Mouse (Mus musculus) neural tube, embryonic 11.5 days (tissue): ENCODE measurements at regions not wholly inside any gene's neighbourhood (a gene's known extent, or its start where the extent isn't known, plus 50 kb on each side); places are given as distances from the start of the nearest gene placed in this dataset.

ENCODE experiments used
- ATAC-seq: fragments of 200-750 bp; cut with Nextera tagmentation; 2 replicates; pipeline ENCODE4 v1.8.0; 2017; ENCODE audit warnings: moderate number of reproducible peaks, mild to moderate bottlenecking, moderate TSS enrichment, moderate library complexity; ENCODE audit not compliant: insufficient read depth, low FRiP score, low TSS enrichment
- DNase-seq: peaks from one replicate; pipeline ENCODE4 v3.0.0-alpha.2; 2015; ENCODE audit warnings: low spot score
- H3K27ac ChIP-seq: fragments of 300-500 bp; sonication (generic); 2 replicates; pipeline ENCODE4 v1.5.1; 2014; ENCODE audit warnings: low read depth, mild to moderate bottlenecking, low read length
- H3K27me3 ChIP-seq: fragments of 300-500 bp; sonication (generic); 2 replicates; pipeline ENCODE4 v1.6.1; 2014; ENCODE audit warnings: mild to moderate bottlenecking, low read length, mixed read lengths; ENCODE audit not compliant: control insufficient read depth, insufficient read depth
- H3K36me3 ChIP-seq: fragments of 300-500 bp; sonication (generic); 2 replicates; pipeline ENCODE4 v1.6.1; 2014; ENCODE audit warnings: mild to moderate bottlenecking, low read length, moderate library complexity, mixed read lengths; ENCODE audit not compliant: control insufficient read depth, insufficient read depth
- H3K4me1 ChIP-seq: fragments of 300-500 bp; sonication (generic); 2 replicates; pipeline ENCODE4 v1.6.1; 2014; ENCODE audit warnings: low read length, mixed read lengths; ENCODE audit not compliant: control insufficient read depth, insufficient read depth
- H3K4me2 ChIP-seq: fragments of 300-500 bp; sonication (generic); 2 replicates; pipeline ENCODE4 v1.6.1; 2014; ENCODE audit warnings: low read depth, mild to moderate bottlenecking, moderate library complexity
- H3K4me3 ChIP-seq: fragments of 300-500 bp; sonication (generic); 2 replicates; pipeline ENCODE4 v1.5.1; 2014; ENCODE audit warnings: low read depth, low read length
- H3K9ac ChIP-seq: fragments of 300-500 bp; sonication (generic); 2 replicates; pipeline ENCODE4 v1.6.1; 2014; ENCODE audit warnings: mild to moderate bottlenecking, low read length
- H3K9me3 ChIP-seq: fragments of 300-500 bp; sonication (generic); 2 replicates; pipeline ENCODE4 v1.6.1; 2016; ENCODE audit warnings: low read length; ENCODE audit not compliant: control insufficient read depth
- WGBS: fragments of 180-500 bp; shearing (Covaris S2); extraction: QIAGEN DNeasy Blood & Tissue Kit; methylation state at CpG from one replicate; pipeline ENCODE4 v1.1.7; 2014; 5-methylcytosine and 5-hydroxymethylcytosine counted together

- H3K9me3 ChIP-seq, result no peaks in the 10 kb centered on the region
- 57% methylated on average over 4 of the region's 4 CpGs for WGBS
- no peaks in the 10 kb centered on the region for H3K36me3 ChIP-seq
Measured at GRCm38 (mm10) chr7:117853716-117854115, 262.3 kb downstream of the Rps15a start.

GRCm38 (mm10) chr7:117852866-117853265, 263.1 kb downstream of the Rps15a start:
- Histone ChIP-seq H3K4me3 (no peak overlapping the region), H3K27me3 (no peaks in the 10 kb centered on the region), H3K9me3 (no peaks in the 10 kb centered on the region), H3K9ac (no peak overlapping the region), H3K36me3 (no peaks in the 10 kb centered on the region), H3K4me2 (no peak overlapping the region), H3K4me1 (peaks cover 12% of the 10 kb centered on the region; the same call in 1 of the 2 replicates), H3K27ac (no peak overlapping the region)
- no peak for DNase-seq
- 81% methylated on average over 2 of the region's 2 CpGs for WGBS
- no peak for ATAC-seq

More at GRCm38 (mm10) chr7:117853716-117854115, 262.3 kb downstream of the Rps15a start:
- Histone ChIP-seq H3K4me1 (peaks cover 12% of the 10 kb centered on the region; the same call in 1 of the 2 replicates), H3K4me3 (no peak overlapping the region), H3K9ac (no peak overlapping the region), H3K27me3 (no peaks in the 10 kb centered on the region), H3K27ac (no peak overlapping the region), H3K4me2 (no peak overlapping the region)
- ATAC-seq, result no peak
- DNase-seq, result no peak

- Histone ChIP-seq H3K9me3 (no peaks in the 10 kb centered on the region), H3K9ac (no peak overlapping the region), H3K4me1 (peaks cover 4% of the 10 kb centered on the region; the same call in 1 of the 2 replicates), H3K27ac (no peak overlapping the region), H3K27me3 (no peaks in the 10 kb centered on the region), H3K4me2 (no peak overlapping the region), H3K4me3 (no peak overlapping the region), H3K36me3 (no peaks in the 10 kb centered on the region)
- WGBS, result 95% methylated on average over 6 of the region's 6 CpGs
- ATAC-seq (no peak), DNase-seq (no peak)
Measured at GRCm38 (mm10) chr7:117850822-117851221, 265.2 kb downstream of the Rps15a start.

DNA sequence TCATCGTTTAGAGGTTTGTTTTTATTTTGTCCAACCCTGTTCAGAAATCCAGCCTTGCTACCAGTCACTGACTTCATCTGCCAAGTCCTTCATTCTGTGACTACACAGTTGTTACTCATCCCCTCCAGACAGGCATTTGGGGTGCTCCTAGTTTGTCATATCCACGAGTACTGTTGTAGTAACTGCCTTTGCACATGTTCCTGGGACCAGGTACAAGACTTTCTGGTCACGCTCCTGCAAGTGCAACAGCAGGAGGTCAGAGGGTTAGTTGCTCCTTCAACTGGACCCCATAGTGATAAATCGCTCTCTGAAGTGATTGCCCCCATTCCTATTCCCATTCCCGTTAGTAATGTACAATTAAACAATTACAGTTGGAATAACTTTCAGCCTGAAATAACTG, 269.9 kb downstream of the Rps15a start:
- no peak overlapping the region for H3K4me3 ChIP-seq
- no peaks in the 10 kb centered on the region for H3K36me3 ChIP-seq
- H3K27me3 ChIP-seq, result no peaks in the 10 kb centered on the region
- 0 out of 2 replicates have a peak, but pooled peaks cover 6% of the 10 kb centered on the region for H3K4me1 ChIP-seq
- DNase-seq, result no peak
- ATAC-seq, result no peak
- no peak overlapping the region for H3K9ac ChIP-seq
- H3K27ac ChIP-seq, result no peak overlapping the region
- no peaks in the 10 kb centered on the region for H3K9me3 ChIP-seq
- H3K4me2 ChIP-seq, result no peak overlapping the region
- WGBS, result 89% methylated on average over 5 of the region's 5 CpGs

DNA sequence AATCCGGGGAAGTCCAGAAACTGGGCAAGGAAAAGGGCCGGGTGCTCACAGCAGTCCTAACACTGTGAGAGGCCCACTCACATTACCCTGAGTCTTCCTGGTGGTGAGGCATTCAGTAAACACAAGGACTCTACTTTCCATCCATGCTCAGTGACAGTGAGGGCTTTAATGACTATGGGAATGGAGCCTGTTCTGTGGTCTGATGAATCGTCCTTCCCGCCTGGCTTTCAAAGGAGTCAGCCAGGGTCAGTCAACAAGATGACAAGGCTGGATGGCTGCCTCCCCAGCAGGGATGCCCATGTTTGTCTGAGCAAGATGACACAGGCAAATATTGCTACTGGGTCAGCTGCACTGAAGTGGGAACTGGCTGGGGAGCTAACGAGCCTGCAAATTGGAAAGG, 273.2 kb downstream of the Rps15a start:
- no peaks in the 10 kb centered on the region for H3K36me3 ChIP-seq
- ATAC-seq (no peak), DNase-seq (no peak)
- no peaks in the 10 kb centered on the region for H3K27me3 ChIP-seq
- H3K9ac ChIP-seq, result no peak overlapping the region
- no peak overlapping the region for H3K27ac ChIP-seq
- no peak overlapping the region for H3K4me2 ChIP-seq
- H3K9me3 ChIP-seq, result no peaks in the 10 kb centered on the region
- H3K4me1 ChIP-seq, result 0 out of 2 replicates have a peak, but pooled peaks cover 6% of the 10 kb centered on the region
- H3K4me3 ChIP-seq, result no peak overlapping the region
- 12% methylated on average over 5 of the region's 5 CpGs for WGBS

- Histone ChIP-seq H3K27ac (no peak overlapping the region), H3K9ac (no peak overlapping the region), H3K27me3 (no peaks in the 10 kb centered on the region), H3K9me3 (no peaks in the 10 kb centered on the region), H3K4me2 (no peak overlapping the region), H3K4me3 (no peak overlapping the region), H3K4me1 (no peaks in the 10 kb centered on the region), H3K36me3 (no peaks in the 10 kb centered on the region)
- WGBS, result 30% methylated on average over 3 of the region's 3 CpGs
- no peak for DNase-seq
- no peak for ATAC-seq
Measured at GRCm38 (mm10) chr7:117795035-117795434, 321.0 kb downstream of the Rps15a start.

GRCm38 (mm10) chr7:117793991-117794390, 322.0 kb downstream of the Rps15a start:
- Histone ChIP-seq H3K36me3 (no peaks in the 10 kb centered on the region), H3K9me3 (no peaks in the 10 kb centered on the region), H3K4me3 (no peak overlapping the region), H3K4me2 (no peak overlapping the region), H3K9ac (no peak overlapping the region), H3K27me3 (no peaks in the 10 kb centered on the region), H3K27ac (no peak overlapping the region), H3K4me1 (no peaks in the 10 kb centered on the region)
- WGBS, result 85% methylated on average over 6 of the region's 6 CpGs
- DNase-seq (no peak), ATAC-seq (no peak)

- Histone ChIP-seq H3K9me3 (no peaks in the 10 kb centered on the region), H3K4me2 (no peak overlapping the region), H3K27me3 (no peaks in the 10 kb centered on the region), H3K36me3 (no peaks in the 10 kb centered on the region), H3K4me3 (no peak overlapping the region), H3K27ac (no peak overlapping the region), H3K9ac (no peak overlapping the region), H3K4me1 (no peaks in the 10 kb centered on the region)
- no peak for DNase-seq
- ATAC-seq, result no peak
- WGBS, result 92% methylated on average over 4 of the region's 4 CpGs
Measured at GRCm38 (mm10) chr7:117792456-117792855, 323.5 kb downstream of the Rps15a start.

GRCm38 (mm10) chr7:117778996-117779395, 337.0 kb downstream of the Rps15a start:
- Histone ChIP-seq H3K9ac (no peak overlapping the region), H3K36me3 (no peaks in the 10 kb centered on the region), H3K27ac (no peak overlapping the region), H3K4me2 (no peak overlapping the region), H3K9me3 (no peaks in the 10 kb centered on the region), H3K4me3 (no peak overlapping the region), H3K27me3 (no peaks in the 10 kb centered on the region), H3K4me1 (no peaks in the 10 kb centered on the region)
- no peak for DNase-seq
- no peak for ATAC-seq
- 64% methylated on average over 4 of the region's 4 CpGs for WGBS
